Mouse (Mus musculus) T-cell, adult 2 months (primary cell): ENCODE data around the gene Vgf.
A peak's percentile ranks its signal among the peaks of the same experiment; 100 is the strongest.

Source experiments
- DNase-seq: peaks from one replicate; pipeline ENCODE4 v3.0.0; 2022; ENCODE audit warnings: low spot score

The Vgf gene

GRCm38 (mm10) chr5:137026092-137026491, at the start of gene Vgf:
Vgf (plus strand) TSS chr5:137026392.
- no peak for DNase-seq

GRCm38 (mm10) chr5:136977769-136978168, 48.4 kb upstream of the Vgf start:
- DNase-seq = no peak

GRCm38 (mm10) chr5:136979762-136980161, 46.4 kb upstream of the Vgf start:
- DNase-seq = no peak

GRCm38 (mm10) chr5:136980974-136981373, 45.2 kb upstream of the Vgf start:
- DNase-seq = no peak

- DNase-seq = peak; percentile 25
Measured at GRCm38 (mm10) chr5:136982338-136982930, 43.8 kb upstream of the Vgf start.

GRCm38 (mm10) chr5:136984828-136985227, 41.4 kb upstream of the Vgf start:
- DNase-seq = no peak

GRCm38 (mm10) chr5:136986695-136987137, 39.5 kb upstream of the Vgf start, which contains the start of gene Plod3:
Plod3 (plus strand) TSS chr5:136987019.
- DNase-seq = peak; percentile 97

GRCm38 (mm10) chr5:136987138-136987933, 38.9 kb upstream of the Vgf start:
- peak; percentile 34 for DNase-seq

- DNase-seq = no peak
Measured at GRCm38 (mm10) chr5:136987934-136988271, 38.3 kb upstream of the Vgf start, which contains the start of gene Znhit1. Znhit1 (minus strand) TSS chr5:136988021.

- no peak for DNase-seq
Measured at GRCm38 (mm10) chr5:136988420-136988819, 37.8 kb upstream of the Vgf start.

- no peak for DNase-seq
Measured at GRCm38 (mm10) chr5:136989801-136990200, 36.4 kb upstream of the Vgf start.

- no peak for DNase-seq
Measured at GRCm38 (mm10) chr5:136999449-136999848, 26.7 kb upstream of the Vgf start.

GRCm38 (mm10) chr5:137000612-137001011, 25.6 kb upstream of the Vgf start:
- DNase-seq = no peak

- DNase-seq = no peak
Measured at GRCm38 (mm10) chr5:137007276-137007675, 18.9 kb upstream of the Vgf start.

GRCm38 (mm10) chr5:137009988-137010387, 16.2 kb upstream of the Vgf start:
- DNase-seq = no peak

- DNase-seq = no peak
Measured at GRCm38 (mm10) chr5:137012401-137012950, 13.7 kb upstream of the Vgf start.

- DNase-seq = no peak
Measured at GRCm38 (mm10) chr5:137015913-137016312, 10.3 kb upstream of the Vgf start.

- no peak for DNase-seq
Measured at GRCm38 (mm10) chr5:137024318-137024717, 1.9 kb upstream of the Vgf start.

- peak; percentile 74 for DNase-seq
Measured at GRCm38 (mm10) chr5:137025132-137025531, 1.1 kb upstream of the Vgf start.

- DNase-seq = no peak
Measured at GRCm38 (mm10) chr5:137028561-137029272, 2.5 kb downstream of the Vgf start.

- DNase-seq = no peak
Measured at GRCm38 (mm10) chr5:137029273-137029585, 3.0 kb downstream of the Vgf start.

GRCm38 (mm10) chr5:137029643-137030415, 3.6 kb downstream of the Vgf start:
- DNase-seq = peak; percentile 88
